Mouse (Mus musculus) stomach, embryonic 14.5 days (tissue): ENCODE data around the gene Cabcoco1. TPM values are rescaled to one million over a fixed set of nuclear protein-coding genes. Genes with fewer than 3 reads are reported as not detected.

Experiments
- ATAC-seq: fragments of 200-750 bp; cut with Nextera tagmentation; 2 replicates; pipeline ENCODE4 v1.8.0; 2017; ENCODE audit warnings: low read depth, moderate TSS enrichment; ENCODE audit not compliant: insufficient number of reproducible peaks, insufficient read depth, low FRiP score
- H3K27ac ChIP-seq: fragments of 300-500 bp; sonication (generic); 2 replicates; pipeline ENCODE4 v1.5.1; 2014; ENCODE audit warnings: mild to moderate bottlenecking, low read length, moderate library complexity, mixed read lengths
- H3K27me3 ChIP-seq: fragments of 300-500 bp; sonication (generic); 2 replicates; pipeline ENCODE4 v1.6.1; 2014; ENCODE audit warnings: low read length, control low read depth, mixed read lengths; ENCODE audit not compliant: control insufficient read depth, insufficient read depth
- H3K36me3 ChIP-seq: fragments of 300-500 bp; sonication (generic); 2 replicates; pipeline ENCODE4 v1.6.1; 2014; ENCODE audit warnings: mild to moderate bottlenecking, control low read depth, low read length, moderate library complexity, mixed read lengths; ENCODE audit not compliant: control insufficient read depth, insufficient read depth
- H3K4me1 ChIP-seq: fragments of 300-500 bp; sonication (generic); 2 replicates; pipeline ENCODE4 v1.6.1; 2014; ENCODE audit warnings: low read length, control low read depth, mixed read lengths; ENCODE audit not compliant: control insufficient read depth, insufficient read depth
- H3K4me2 ChIP-seq: fragments of 300-500 bp; sonication (generic); replicated peaks from 2 replicates; pipeline ENCODE4 v1.6.1; 2014; ENCODE audit warnings: low read depth, low read length, control low read depth
- H3K4me3 ChIP-seq: fragments of 300-500 bp; sonication (generic); 2 replicates; pipeline ENCODE4 v1.5.1; 2014; ENCODE audit warnings: low read depth, low read length, control low read depth
- H3K9ac ChIP-seq: fragments of 300-500 bp; sonication (generic); replicated peaks from 2 replicates; pipeline ENCODE4 v1.6.1; 2014; ENCODE audit warnings: low read depth, mild to moderate bottlenecking, control low read depth, low read length, moderate library complexity, mixed read lengths
- H3K9me3 ChIP-seq: fragments of 300-500 bp; sonication (generic); 2 replicates; pipeline ENCODE4 v1.6.1; 2016; ENCODE audit warnings: low read depth, low read length, control low read depth; ENCODE audit not compliant: control insufficient read depth
- WGBS: fragments of 180-500 bp; shearing (Covaris S2); extraction: QIAGEN DNeasy Blood & Tissue Kit; methylation state at CpG from one replicate; pipeline ENCODE4 v1.1.7; 2014; 5-methylcytosine and 5-hydroxymethylcytosine counted together
- polyA plus RNA-seq: library from polyadenylated mRNA; unstranded; fragments of >200 nt; fragmentation: Nextera tagmentation; extraction: Ambion mirVana; gene quantifications from 2 replicates; pipeline ENCODE4 v1.2.1, GENCODE M21; 2014

Cabcoco1 gene
- polyA plus RNA-seq: 2.0 and 2.2 TPM in 2 replicates

DNA sequence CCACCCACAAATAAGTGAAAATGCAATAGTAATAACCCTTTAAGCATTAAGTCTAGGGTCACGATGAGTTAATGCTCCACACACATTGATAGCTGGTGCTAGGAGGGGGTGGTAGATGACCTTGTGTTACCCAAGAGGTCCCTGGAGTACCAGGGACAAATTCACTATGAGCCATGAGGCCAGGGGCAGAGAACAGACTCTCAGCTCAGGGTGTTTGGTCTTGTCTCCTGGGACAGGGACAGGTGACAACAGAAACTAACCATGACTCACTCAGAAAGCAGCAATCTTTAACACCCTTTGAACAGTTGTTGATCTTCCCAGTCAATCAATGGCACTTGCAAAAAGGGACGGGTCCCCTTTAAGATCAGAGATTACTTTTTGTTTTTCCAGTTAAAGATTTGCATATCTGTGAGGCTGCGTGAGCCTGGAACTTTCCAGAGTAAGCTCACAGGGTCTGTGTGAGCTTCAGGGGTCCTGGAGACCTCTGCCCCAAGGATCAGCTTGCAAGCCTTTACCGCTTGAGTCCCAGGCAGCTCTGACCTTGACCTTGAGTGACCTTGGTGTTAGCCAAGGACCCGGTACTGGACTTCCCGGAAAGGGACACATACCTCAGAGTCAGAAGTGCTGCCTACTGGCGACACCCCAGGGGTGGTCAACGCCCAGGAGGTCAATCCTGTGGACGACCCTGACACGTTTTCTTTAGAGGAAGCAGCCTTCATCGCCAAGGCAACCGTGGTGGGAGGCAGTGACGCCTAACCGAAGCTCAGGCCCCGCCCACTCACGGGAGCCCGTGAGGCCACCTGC lies at the start of gene Cabcoco1:
Gene Cabcoco1, minus strand, starts transcription at position 758 of the 804 bp plus-strand sequence.
- Histone ChIP-seq H3K4me2 (peak within 1 kb of the TSS; percentile 61), H3K36me3 (no peaks in the 10 kb centered on the region), H3K4me1 (peaks cover 11% of the 10 kb centered on the region), H3K27ac (no peak within 1 kb of the TSS), H3K4me3 (peak within 1 kb of the TSS; percentile 33), H3K9ac (no peak within 1 kb of the TSS), H3K9me3 (no peaks in the 10 kb centered on the region), H3K27me3 (no peaks in the 10 kb centered on the region)
- peak; percentile 80 for ATAC-seq
- 7% methylated on average over 17 of the region's 17 CpGs for WGBS

DNA sequence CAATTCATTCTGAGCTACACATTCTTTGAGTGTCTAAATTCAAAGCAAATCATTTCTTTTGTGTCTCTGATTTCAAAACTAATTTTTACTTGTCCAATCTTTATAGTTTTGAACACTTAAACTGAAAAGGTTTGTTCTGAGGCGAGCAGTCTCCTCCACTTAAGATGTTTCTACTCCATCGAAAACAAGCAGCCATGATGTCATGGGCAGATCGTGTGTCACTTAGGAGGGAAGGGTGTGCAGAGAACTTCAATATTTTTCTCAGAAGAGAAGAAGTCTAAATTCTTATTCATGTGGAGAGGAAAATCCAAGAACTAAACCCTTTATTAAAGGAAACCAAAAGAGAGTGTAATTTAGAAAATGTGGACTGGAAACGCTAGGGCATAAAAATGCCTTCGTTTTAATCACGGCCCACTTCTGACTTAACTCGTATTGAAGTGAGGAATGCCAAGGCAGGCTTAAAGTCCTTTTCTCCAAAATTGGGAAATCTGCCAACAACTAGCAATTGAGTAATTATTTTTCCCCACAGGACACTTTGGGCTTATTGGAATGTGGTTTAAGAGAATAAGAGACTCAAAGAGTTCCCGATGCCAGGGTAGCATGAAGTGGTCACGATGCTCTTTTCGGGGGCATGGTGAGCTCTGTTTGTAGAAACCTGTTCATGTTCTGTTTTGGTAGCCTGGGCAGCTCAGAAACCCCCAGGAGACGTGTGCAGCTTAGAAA lies 48.0 kb upstream of the Cabcoco1 start:
- Histone ChIP-seq H3K36me3 (no peaks in the 10 kb centered on the region), H3K9ac (no peak overlapping the region), H3K4me1 (no peaks in the 10 kb centered on the region), H3K9me3 (no peaks in the 10 kb centered on the region), H3K4me3 (no peak overlapping the region), H3K4me2 (no peak overlapping the region), H3K27me3 (no peaks in the 10 kb centered on the region), H3K27ac (no peak overlapping the region)
- ATAC-seq: no peak
- 65% methylated on average over 11 of the region's 11 CpGs for WGBS

DNA sequence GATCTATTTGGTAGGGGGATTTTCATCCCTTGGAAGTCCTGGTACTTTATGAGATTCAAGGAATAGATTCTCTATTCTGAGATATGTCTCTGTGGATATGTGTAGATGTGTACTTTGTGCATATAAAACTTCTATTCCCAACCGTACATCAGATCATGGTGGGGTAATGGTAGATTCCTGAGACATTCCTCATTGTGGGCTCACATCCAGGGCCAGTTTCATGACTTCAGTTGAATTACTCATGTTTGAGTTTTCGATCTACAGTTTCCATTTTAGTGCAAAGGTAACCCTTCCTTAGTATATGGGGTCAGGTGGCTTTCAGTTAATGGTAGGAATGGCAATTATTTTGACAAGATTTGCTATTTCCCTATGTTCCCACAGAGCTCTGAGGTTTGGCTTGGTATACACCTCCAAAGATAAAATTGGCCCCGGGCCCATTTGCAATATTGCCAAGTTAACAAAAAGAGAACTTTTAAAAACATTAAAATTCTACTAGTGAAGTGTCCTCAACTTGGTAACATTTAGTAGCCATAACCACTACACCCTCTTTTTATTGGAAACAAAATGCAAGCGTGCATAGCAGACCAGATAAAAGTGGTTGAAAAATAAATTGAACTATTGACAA lies 45.8 kb upstream of the Cabcoco1 start:
- Histone ChIP-seq H3K9me3 (no peaks in the 10 kb centered on the region), H3K4me1 (no peaks in the 10 kb centered on the region), H3K27me3 (no peaks in the 10 kb centered on the region), H3K4me2 (no peak overlapping the region), H3K9ac (no peak overlapping the region), H3K27ac (no peak overlapping the region), H3K4me3 (no peak overlapping the region), H3K36me3 (no peaks in the 10 kb centered on the region)
- ATAC-seq: no peak
- WGBS: 85% methylated on average over 4 of the region's 4 CpGs

DNA sequence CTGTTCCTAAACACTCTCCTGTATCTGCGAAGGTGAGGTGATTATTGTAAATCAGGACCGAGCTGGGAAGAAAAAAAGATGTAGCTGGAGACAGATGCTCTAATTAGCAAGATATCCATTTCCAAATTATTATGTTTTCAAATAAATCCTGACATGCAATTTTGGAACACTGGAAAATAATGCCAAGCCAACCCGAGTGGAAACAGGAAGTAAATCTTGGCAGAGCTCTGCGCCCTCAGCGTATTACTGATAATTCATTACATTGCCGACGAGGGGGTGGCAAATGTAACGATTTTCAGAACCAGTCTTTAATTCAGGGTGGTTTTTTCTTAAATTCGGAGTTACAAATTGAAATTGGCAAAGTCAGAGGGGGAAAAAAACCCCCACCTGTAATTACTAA lies 35.6 kb upstream of the Cabcoco1 start:
- Histone ChIP-seq H3K4me2 (no peak overlapping the region), H3K4me1 (no peaks in the 10 kb centered on the region), H3K27ac (no peak overlapping the region), H3K9me3 (no peaks in the 10 kb centered on the region), H3K9ac (no peak overlapping the region), H3K27me3 (no peaks in the 10 kb centered on the region), H3K4me3 (no peak overlapping the region), H3K36me3 (no peaks in the 10 kb centered on the region)
- ATAC-seq: no peak
- WGBS: 56% methylated on average over 9 of the region's 9 CpGs

DNA sequence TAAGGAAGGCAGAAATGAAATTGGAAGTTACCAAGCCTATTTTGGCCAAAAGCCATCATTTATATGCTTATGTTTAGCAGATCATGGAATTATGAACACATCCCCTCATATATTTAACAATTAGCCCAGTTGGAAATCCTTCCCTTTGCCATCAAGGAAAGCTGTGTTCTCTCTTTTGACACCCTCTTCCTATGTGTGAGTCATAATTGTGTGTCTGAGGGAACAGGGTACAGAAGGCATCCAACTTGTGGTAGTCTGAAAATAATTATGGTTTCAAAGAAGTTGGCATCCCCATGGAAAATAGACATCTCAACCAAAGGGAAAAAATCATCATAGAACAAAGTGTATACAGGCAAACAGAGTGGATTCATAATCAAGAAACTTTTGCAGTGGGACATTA lies 26.5 kb upstream of the Cabcoco1 start:
- no peak overlapping the region for H3K9ac ChIP-seq
- H3K27me3 ChIP-seq: no peaks in the 10 kb centered on the region
- H3K4me2 ChIP-seq: no peak overlapping the region
- H3K36me3 ChIP-seq: no peaks in the 10 kb centered on the region
- no peak overlapping the region for H3K27ac ChIP-seq
- no peaks in the 10 kb centered on the region for H3K9me3 ChIP-seq
- no peaks in the 10 kb centered on the region for H3K4me1 ChIP-seq
- no peak for ATAC-seq
- H3K4me3 ChIP-seq: no peak overlapping the region

DNA sequence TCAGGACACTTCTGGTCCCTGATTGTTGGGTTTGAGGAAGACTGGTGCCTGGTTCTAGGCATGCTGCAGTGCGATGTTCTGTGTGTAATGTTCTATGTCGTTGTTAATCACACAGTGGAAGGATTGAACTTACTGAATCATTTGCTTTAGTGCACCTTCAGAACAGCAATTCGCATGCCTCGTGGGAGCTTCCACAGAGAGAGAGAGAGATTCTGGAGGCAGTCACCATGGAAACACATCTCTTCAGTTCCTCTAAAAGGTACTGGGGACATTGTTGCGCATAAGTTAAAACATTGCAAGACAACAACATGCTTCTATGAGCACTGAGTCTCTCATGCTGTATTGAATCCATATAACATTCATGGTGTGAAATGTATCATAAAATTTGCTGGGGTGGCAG lies 20.6 kb upstream of the Cabcoco1 start:
- peaks cover 7% of the 10 kb centered on the region; the same call in 1 of the 2 replicates for H3K4me1 ChIP-seq
- H3K4me3 ChIP-seq: no peak overlapping the region
- H3K27ac ChIP-seq: no peak overlapping the region
- no peak overlapping the region for H3K4me2 ChIP-seq
- no peaks in the 10 kb centered on the region for H3K36me3 ChIP-seq
- WGBS: 89% methylated on average over 5 of the region's 5 CpGs
- no peaks in the 10 kb centered on the region for H3K9me3 ChIP-seq
- H3K27me3 ChIP-seq: no peaks in the 10 kb centered on the region
- ATAC-seq: no peak
- no peak overlapping the region for H3K9ac ChIP-seq

DNA sequence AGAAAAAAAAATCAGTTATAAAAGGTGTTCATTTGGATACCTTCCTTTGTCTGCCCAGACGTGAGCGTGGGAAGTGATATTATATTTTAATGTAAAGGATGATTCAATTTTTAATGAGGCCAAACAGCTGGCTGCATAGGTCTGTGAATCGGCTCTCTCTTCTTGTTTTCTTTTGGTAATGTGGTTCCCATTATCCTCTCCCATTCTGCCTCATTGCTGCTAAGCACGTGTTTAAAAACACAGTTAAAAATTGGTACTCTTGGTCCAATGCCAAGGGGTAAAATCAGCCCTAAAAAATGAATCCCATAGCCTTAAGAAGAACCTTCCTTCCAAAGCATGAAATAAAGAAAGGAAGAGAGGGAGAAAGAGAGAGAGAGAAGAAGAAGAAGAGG lies 17.1 kb upstream of the Cabcoco1 start:
- Histone ChIP-seq H3K4me2 (0 out of 2 replicates have a peak overlapping the region, but pooled peaks have one; percentile 7), H3K27ac (peak overlapping the region; percentile 58; the same call in 1 of the 2 replicates), H3K36me3 (no peaks in the 10 kb centered on the region), H3K4me3 (no peak overlapping the region), H3K9ac (no peak overlapping the region), H3K27me3 (no peaks in the 10 kb centered on the region), H3K4me1 (peaks cover 7% of the 10 kb centered on the region; the same call in 1 of the 2 replicates), H3K9me3 (no peaks in the 10 kb centered on the region)
- 43% methylated on average over 4 of the region's 4 CpGs for WGBS
- ATAC-seq: no peak

DNA sequence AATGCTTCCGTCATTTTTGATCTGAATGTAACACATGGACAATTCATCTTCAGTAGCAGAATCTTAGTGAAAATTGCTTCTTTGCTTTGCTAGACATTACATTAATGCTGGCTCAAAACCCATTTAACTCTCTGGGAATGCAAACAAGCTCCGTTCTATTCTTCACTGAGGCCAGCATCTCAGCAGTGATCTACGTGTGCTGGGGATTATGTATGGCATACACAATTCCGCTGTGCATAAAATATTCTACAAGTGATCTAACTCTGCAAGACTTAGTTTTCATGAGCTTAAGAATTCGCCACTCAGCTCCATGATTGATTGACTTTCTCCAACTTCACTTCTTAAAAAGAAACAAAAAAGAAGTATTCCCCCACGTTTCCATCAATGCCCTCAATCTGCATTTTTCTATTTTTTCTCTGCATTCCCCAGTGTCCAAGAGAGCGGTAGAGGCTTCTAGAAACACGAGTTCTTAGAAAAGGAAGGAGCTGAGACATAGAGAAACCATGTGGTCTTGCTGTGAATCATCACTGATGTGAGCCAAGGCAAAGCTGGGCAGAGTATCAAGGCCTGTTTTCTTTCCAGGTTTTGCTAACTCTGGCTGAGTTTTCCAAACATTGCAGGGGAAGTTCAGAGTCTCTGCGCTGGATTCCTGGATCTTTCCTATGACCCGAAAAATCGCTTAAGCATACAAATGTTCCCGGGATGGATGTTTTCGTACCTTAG lies 16.6 kb upstream of the Cabcoco1 start:
- H3K36me3 ChIP-seq: no peaks in the 10 kb centered on the region
- no peak overlapping the region for H3K9ac ChIP-seq
- no peak overlapping the region for H3K4me3 ChIP-seq
- no peaks in the 10 kb centered on the region for H3K9me3 ChIP-seq
- 0 out of 2 replicates have a peak overlapping the region, but pooled peaks have one; percentile 7 for H3K4me2 ChIP-seq
- H3K4me1 ChIP-seq: peaks cover 7% of the 10 kb centered on the region; the same call in 1 of the 2 replicates
- WGBS: 39% methylated on average over 13 of the region's 13 CpGs
- H3K27ac ChIP-seq: peak overlapping the region; percentile 58
- no peaks in the 10 kb centered on the region for H3K27me3 ChIP-seq
- ATAC-seq: peak; percentile 58; the same call in 1 of the 2 replicates
